Mouse (Mus musculus): Measurements from ENCODE around the gene Plpp6. TPM values are rescaled to one million over a fixed set of nuclear protein-coding genes. Genes with fewer than 3 reads are reported as not detected.

The Plpp6 gene
- 20.3 TPM for polyA plus RNA-seq (2017; shearing (Covaris generic))

GRCm38 (mm10) chr19:28963842-28964551, at the start of gene Plpp6:
Gene Plpp6 (plus strand): TSS chr19:28963953.

GRCm38 (mm10) chr19:28967652-28968051, 3.9 kb downstream of the Plpp6 start, which contains the start of gene 4430402I18Rik:
Gene 4430402I18Rik (minus strand): TSS chr19:28967800.

GRCm38 (mm10) chr19:28990194-28990589, 26.4 kb downstream of the Plpp6 start, which contains the start of gene Cdc37l1:
Gene Cdc37l1 (plus strand): TSS chr19:28990352.

Other genes with a start within 250 kb of the Plpp6 start
- 0.19 TPM for gene Slc1a1, start 128.9 kb upstream of the Plpp6 start, polyA plus RNA-seq (2017; shearing (Covaris generic))
- gene 4430402I18Rik, start 3.8 kb downstream of the Plpp6 start, polyA plus RNA-seq (2017; shearing (Covaris generic)) = 0.39 TPM
- gene Cdc37l1, start 26.4 kb downstream of the Plpp6 start, polyA plus RNA-seq (2017; shearing (Covaris generic)) = 67.9 TPM
- gene Ak3, start 84.0 kb downstream of the Plpp6 start, polyA plus RNA-seq (2017; shearing (Covaris generic)) = 18.7 TPM
- 88.0 TPM for gene Rcl1, start 137.4 kb downstream of the Plpp6 start, polyA plus RNA-seq (2017; shearing (Covaris generic))